Mouse (Mus musculus) Muller cell, postnatal 12 days (primary cell): ENCODE results near the gene Ccdc97.

Experiments
- DNase-seq: peaks from one replicate; pipeline ENCODE4 v3.0.0-alpha.2; 2015; ENCODE audit errors: inconsistent ontology term

Ccdc97 gene

DNA sequence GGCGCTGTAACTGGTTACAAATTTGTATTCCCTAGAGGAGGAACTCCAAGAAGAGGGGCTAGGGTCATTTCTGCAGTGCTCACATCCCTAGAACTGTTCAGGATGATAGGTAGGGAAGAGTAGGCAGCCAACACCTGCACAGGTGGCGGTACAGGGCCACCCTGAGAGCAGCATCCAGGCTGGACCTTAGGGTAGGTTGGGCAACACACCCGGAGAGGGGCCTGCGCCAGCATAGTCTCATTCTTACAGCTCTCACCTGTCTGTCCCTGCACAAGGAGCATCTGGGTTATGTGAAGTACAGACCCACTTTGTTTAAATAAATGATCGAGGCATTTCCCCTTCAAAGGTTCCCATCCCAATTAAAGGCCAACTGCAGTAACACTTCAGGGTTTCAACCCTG lies 1.9 kb upstream of the Ccdc97 start:
- no peak for DNase-seq

DNA sequence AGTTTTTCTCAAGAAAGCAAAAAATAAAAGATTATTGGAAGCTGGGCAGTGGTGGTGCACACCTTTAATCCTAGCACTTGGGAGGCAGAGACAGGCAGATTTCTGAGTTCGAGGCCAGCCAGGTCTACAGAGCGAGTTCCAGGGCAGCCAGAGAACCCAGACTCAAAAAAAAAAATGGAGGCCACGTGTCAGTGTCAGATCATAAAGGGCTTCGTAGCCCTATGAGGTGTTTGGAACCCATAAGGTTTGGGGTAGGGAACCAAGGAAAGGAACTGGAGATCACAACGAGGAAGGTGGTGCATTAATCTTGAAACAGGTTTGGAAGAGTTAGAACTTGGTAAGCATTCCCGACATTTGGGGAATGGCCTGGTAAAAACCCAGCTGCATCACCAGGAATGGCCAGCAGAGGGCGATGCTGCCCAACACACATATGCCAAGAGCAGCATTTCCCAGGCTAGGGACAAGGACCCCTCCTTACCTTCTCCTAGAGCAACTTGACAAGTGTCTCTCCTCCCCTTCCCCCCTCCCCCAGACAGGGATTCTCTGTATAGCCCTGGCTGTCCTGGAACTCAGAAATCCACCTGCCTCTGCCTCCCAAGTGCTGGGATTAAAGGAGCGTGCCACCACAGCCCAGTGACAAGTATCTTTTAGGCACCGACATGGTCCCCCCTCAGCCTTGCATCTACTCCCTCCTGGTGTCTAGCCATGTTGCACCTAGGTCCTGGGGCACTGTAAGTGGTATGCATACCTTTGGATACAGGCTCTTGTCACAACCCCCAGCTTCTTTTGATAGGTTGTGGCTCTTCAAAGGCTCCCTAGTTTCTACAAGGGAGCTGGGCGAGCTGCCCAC lies 1.1 kb upstream of the Ccdc97 start:
- DNase-seq, result peak; percentile 51

DNA sequence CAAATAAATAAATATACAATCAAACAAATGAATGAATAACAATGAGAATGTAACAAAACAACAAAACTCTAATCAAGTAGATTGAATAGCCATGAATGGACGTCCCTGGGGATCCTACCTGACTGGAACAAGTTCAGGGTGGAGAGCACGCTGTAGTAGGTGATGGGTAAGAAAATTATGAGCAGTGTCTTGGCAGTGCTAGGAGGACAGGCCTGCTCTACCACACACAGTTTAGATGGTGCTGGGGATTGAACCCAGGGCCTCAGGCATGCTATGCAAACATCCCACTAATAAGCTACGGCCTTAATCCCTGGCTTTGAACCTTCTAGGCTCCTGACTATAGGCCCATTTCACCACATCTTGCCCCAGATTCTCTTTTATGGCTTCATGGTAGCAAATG lies 1.4 kb downstream of the Ccdc97 start:
- DNase-seq, result no peak

DNA sequence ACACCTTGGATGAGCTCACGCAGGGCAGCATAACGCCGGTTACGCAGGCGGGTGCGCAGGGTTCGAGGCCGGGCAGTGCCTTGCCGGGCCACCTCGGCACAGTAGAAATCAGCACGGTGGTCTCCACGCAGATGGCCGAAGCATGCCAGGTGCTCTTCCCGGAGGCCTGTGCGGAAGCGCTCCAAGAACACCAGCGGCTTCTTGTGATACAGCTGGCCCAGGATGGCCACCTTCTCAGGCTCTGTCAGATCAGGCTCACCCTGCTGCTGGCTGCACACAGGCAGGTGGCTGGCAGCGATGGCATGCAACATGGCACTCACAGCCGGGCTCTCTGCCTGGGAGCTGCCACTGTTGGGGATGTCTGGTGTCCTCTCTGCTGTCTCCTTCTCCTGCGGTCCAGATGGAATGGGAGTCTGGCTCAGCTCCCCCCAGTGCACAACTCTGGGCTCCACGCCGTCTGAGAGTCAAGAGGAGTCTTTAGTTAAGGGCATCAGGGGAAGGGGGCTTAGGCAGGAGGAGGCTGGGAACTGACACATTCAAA lies 3.1 kb downstream of the Ccdc97 start:
- DNase-seq, result no peak

DNA sequence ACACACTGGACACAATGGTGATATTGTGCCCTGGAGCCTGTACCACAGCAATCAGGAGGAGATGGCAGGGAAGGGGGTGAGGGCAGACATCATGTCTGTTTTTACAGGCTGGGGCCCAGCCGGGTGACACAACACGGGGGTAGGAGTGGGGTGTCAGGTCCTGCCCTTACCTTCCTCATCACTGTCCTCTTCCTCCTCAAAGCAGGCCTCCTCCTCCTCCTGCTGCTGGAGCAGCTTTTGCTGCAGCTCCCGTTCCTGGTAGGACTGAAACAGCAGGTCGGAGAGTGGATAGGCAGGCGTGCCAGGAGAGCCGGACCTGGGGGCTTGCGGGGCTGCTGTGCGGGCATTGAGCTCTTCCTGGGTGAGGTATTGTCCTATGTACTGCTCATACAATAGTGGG lies 4.3 kb downstream of the Ccdc97 start:
- DNase-seq, result no peak

DNA sequence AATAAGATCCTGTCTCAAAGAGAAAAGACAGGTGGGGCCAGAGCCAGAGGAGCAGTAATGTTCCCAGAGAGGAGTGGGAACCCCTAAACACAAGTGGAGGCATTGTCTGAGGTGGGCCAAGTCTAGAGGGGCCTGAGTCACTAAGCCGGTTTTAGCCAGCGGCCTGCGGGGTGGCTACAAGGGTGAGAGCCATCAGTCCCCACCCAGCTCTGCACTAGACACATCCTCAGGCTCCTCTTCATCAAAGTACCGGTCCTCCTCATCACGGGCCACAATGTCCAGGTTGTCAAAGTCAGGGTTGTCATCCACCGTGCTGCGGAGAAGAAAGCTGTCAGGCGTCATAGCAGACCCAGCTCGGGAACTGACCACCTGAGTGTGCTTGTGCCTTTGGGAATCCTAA lies 6.1 kb downstream of the Ccdc97 start:
- no peak for DNase-seq

DNA sequence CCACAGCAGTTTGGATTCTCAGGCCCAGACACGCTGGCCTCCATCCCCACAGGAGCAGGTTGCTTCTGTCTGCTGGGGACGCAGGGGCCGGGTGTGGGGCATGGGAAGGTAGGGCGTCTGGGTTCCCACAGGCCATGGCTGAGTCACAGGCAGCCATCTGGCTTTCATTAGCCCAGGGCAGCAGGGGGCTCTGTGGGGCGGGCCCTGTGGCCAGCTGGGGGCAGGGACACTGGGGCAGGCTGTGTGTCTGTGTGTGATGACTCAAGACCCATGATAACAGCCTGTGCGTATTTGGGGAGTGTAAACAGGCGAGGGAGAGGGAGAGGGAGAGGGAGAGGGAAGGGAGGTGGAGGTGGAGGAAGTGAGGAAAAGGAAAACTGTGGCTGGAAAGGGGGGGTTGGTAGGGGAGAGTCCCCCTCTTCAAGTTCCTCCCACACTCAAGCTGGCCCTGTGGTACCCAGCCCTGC lies 7.1 kb downstream of the Ccdc97 start:
- DNase-seq, result peak; percentile 99

DNA sequence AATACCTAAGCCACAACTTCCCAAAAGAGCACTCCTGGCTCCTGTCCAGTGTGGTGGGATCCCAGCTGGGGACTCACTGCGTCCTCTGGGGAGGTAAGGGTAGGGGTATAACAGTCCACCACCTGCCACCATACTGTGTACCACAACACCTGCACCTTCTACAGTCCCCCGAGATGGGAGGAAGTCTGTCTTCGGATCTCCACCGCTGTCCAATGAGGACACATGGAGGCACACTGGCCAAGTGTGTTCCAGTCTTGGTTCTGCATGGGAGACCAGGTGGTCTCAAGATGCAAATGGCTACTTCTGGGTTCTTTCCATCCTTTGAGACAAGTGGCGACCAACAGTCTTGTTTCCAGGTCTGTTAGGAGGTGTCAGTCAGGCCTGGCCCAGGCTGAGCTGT lies 7.7 kb downstream of the Ccdc97 start:
- no peak for DNase-seq

DNA sequence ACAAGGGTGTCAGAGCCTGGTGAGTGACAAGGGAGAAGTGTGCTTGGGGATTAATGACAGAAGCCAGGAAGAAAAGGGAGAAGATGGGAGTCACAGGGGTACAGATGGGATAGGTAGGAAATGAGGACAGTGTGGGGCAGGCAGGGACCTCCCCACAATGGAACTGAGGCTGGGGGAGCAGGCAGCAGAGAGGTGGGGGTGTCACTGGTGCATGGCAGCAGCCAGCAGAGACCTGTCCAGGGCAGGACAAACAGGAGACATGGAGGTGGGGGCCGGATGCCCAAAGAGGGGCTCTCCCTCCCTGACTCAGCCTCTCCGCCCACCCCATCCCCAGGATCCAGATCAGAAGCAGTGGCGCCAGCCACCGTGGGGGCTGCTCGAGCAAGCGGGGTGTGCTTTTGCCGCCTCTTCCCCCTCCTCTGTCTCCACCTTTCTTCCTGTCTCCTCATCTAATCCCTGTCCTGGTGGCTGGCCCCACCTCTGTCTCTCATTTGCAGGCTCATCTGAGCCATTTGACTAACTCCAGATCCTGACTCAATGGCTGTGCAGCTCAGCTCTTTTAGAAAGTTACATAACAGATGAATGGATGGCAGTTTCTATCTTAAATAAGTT lies 8.3 kb downstream of the Ccdc97 start:
- peak; percentile 76 for DNase-seq

DNA sequence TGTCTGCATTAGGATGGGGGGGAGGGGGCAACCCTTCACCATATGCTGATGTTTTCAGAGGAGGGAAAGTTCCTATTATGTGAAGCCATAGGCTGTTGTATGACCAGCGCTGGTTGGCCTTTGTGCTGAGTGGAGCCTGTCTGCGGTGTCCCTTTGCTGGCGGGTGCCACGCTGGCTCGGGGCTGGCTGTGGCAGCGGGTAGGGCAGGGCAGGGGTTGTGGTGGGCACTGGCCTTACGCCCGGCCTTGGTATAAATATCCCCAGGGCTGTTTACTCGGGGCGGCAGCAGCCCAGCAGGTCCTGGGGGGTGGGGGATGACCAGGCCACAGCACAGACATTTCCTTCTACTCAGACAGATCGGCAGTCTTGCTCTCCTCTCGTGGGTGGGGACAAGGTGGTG lies 8.9 kb downstream of the Ccdc97 start:
- DNase-seq, result peak; percentile 76

DNA sequence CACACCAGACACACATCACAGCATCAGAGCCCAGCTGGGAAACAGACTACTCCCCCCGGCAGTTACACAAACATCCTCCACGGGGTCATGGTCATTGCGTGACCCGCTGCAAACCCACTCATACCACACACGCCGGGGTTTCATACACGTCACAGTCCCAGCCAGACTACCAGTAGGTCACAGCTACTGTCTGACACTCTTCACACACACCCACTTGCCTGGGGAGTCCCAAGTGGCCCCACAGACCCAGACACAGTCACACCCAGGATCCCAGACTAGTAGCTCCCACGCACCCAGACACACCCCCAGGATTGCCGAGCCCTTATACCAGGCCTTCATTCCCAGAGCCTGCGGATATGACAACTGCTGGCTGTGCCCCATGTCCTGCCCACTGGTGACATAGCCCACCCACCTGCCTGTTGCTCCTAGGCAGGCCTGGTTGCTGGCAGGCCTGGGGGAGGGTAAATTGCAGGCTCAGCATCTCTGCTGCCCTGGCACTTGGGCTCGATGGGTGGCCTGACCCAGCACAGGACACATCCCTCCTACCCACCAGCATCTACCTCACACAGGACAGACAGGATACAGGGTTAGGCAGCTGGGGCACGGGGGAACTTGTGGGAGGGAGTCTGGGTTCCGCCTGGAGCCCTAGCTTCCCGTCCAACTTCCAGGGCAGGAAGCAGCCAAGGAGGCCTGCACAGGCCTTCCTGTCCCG lies 11.2 kb downstream of the Ccdc97 start:
- DNase-seq, result peak; percentile 60

DNA sequence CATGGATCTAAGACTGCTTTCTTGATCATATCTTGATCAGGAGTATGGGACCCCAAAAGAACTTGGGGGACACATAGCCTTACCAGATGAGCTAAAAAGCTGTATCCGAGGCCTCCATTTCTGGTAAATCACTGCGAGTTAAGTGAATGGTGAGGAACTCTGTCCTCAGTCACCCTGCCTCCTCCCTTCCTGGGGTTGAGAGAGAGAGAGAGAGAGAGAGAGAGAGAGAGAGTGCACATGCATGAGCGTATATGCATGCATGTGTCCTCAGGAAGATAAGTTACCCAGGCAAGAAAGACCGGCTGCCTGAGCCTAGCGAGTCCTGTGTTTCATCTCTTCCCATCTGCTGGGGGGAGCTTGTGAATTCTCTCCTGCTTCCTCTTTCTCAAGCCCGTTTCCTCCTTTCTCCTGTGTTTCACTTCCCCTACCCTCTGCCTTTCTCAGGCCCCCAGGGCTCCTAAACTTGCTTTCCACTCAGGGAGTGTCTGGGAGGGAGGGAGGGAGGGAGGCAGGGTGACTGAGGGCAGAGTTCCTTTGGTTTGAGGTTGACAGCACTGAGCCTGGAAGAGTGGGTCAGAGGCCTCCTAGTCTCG lies 12.2 kb downstream of the Ccdc97 start:
- DNase-seq, result no peak

DNA sequence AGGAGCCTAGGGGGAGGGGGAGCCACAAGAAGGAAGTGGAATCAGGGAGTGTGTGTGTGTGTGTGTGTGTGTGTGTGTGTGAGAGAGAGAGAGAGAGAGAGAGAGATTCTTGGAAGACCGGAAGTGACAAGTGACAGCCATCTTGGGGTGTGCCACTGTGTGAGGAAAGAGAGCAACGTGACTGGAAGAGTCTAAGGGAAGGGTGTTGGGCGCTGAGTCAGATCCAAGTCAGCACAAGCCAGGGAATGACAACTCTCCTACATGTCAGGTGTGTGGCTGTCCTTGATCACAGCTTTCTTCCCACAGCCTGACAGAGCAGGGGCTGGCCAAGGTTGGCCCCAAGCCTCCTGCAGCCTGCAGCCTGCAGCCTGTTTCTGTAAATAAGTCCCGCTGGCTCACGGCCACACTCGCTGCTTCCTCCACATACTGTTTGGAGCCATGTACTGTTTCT lies 13.1 kb downstream of the Ccdc97 start:
- DNase-seq, result no peak

DNA sequence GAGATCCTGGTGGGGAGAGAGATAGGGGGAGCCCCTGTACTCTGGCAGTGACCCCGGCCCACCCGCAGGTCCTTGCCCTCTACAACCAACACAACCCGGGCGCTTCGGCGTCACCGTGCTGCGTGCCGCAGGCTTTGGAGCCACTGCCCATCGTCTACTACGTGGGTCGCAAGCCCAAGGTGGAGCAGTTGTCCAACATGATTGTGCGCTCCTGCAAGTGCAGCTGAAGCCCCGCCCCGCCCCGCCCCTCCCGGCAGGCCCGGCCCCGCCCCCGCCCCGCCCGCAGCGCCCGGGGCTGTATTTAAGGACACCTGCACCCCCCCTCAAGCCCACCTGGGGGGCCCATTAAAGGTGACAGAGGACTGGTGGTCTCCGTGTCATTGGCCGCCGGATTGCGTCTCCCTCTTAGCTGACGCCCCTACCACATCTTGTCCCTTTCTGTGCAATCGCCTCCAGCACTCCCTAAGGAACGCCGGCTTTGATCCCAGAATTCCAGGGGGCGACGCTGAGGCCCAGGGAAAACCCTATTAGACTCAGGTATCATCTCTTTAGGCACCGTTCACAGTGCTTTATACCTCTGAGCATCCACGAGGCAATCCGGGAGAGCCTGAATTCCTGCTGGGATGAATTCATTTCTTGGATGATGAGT lies 14.0 kb downstream of the Ccdc97 start:
- DNase-seq, result no peak

DNA sequence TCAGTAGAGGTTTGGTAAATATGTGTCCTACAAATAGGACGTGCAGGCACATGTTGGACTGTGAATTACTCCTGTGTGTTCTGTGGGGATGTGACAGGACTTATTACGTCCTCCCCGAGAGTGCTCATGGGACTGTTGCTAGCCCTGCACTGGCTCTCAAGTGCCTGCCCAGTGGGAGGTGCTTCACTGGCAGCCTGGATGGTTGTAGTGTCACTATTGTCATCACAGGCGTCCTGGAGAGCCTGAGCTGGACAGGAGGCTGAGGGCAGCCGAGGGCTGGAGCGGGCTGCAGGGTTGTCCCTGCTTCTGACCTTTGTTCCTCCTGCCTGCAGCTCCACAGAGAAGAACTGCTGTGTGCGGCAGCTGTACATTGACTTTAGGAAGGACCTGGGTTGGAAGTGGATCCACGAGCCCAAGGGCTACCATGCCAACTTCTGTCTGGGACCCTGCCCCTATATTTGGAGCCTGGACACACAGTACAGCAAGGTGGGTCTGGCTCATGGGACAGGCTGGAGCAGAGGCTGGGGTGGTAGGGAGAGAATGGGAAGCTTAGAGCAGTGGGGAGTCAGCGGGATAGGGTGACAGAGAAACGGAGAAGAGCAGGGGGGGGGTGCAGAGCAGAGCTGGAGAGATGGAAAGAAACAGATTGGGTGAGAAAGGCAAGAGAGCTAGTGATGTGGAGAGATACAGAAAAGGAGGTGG lies 14.9 kb downstream of the Ccdc97 start:
- DNase-seq, result no peak

DNA sequence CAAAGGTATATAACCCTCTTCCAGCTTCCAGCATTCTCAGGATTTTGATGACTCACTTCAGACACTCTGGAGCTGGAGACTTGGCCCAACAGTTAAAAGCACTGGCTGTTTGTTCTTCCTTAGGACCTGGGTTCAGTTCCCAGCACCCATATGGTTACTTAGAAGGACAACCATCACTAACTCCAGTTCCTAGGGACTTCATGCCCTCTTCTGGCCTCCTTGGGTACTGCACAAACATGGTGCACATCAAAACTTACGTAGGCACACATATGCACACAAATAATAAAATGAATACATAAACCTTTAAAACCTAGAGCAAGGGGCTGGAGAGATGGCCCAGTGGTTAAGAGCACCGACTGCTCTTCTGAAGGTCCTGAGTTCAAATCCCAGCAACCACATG lies 16.5 kb downstream of the Ccdc97 start:
- DNase-seq, result no peak

DNA sequence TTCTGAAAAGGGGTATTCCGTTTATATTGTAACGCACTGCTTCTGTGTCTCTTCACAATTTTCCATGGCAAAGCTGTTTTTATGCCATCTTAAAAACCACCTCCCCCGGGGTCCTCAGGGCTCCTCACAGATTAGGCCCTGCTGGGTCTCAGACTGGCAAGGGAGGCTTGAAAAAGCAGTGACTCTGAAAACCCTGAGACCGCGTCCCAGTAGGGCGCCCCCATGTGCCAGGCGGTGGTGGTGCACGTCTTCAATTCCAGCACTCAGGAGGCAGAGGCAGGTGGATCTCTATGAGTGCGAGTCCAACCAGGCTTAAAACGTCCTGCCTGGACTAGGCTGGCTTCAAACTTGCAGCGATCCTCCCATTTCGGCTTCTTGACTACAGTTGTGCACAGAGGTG lies 18.2 kb downstream of the Ccdc97 start:
- DNase-seq, result no peak

DNA sequence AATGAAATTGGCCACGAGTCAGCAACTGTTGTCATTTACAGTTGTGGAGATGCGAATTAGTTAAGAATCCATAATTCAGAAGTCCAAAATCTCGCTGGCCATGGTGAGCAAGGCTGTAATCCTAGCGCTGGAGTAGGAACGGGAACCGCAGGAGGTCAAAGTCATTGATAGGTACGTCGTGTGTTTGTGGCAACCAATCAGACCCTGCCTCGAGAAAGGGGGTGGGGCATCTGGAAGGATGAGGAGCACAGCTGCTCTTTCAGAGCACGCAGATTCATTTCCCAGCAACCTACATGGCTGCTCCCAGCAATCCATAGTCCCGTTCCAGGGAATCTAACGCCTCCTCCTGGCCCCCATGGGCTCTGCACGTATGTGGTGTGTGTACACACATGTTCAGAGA lies 19.0 kb downstream of the Ccdc97 start:
- no peak for DNase-seq

DNA sequence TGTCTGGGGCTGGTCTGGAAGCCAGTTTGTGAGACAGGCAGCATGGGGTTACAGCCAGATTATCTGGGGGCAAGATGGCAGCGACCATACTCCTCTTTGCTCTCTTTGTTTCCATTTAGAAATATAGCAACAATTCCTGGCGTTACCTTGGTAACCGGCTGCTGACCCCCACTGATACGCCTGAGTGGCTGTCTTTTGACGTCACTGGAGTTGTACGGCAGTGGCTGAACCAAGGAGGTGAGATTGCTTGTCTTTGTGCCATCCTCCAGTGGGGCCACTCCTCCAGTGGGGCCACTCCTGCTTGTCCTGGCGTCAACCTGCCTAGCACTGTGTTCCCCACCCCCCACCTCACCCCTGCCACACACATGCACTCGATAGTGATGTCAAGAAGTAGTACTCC lies 24.8 kb downstream of the Ccdc97 start:
- no peak for DNase-seq

DNA sequence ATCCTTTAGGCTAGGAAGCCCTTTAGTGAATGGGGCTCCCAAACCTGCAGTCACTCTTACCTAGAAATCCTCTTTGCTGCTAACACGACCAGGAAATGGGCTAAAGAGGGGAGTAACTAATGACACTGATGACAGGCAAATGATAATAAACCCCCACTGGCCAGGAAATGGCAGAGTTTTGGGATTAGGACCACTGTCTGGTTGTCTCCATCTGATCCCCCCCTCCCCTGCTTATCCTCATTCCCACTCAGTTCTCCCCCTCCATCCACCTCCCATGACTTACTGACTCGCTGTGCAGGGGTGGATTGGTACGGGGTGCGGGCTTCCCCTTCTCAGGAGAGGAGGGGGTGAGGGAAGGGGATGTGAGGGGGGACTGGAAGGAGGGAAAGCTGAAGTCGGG lies 28.8 kb downstream of the Ccdc97 start:
- no peak for DNase-seq

DNA sequence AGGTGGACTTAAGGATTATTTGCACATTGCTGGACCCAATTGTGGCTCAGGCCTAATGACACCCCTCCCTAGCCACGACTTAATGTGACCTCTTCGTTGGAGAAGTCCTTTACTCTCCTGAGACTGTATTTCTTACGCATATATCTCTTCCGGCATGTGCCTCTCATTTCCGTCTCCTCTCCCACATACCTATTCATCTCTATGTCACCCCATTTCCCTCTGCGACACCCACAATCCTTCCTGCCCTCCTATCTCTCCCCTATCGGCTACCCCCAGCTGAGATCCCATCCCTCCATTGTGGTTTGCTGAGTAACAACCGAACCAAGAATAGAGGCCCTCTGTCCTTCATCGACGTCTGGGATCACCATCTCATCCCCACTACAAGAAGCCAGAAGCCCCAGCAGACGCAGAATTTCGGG lies 29.3 kb downstream of the Ccdc97 start:
- no peak for DNase-seq
